Mouse (Mus musculus) Patski (cell line): ENCODE results near the gene Pm20d1. TPM values are rescaled to one million over a fixed set of nuclear protein-coding genes. Genes with fewer than 3 reads are reported as not detected.

Experiments used
- ATAC-seq: fragments of 100-300 bp; one replicate; pipeline ENCODE4 v1.8.0; 2021
- CTCF ChIA-PET: fragments of 350-600 bp; sonication (Branson Sonifier 250); formaldehyde crosslinking; loops from one replicate; lab custom pipeline; 2022; ENCODE audit warnings: inconsistent platforms; lab: Charles Lee
- POLR2A ChIA-PET: fragments of 350-600 bp; sonication (Branson Sonifier 250); formaldehyde crosslinking; loops from one replicate; lab custom pipeline; 2022; ENCODE audit warnings: antibody characterized with exemption, inconsistent platforms; lab: Charles Lee
- DNase-seq: peaks from one replicate; pipeline ENCODE4 v3.0.0-alpha.2; 2011; ENCODE audit warnings: low read depth, low spot score
- H3K27me3 ChIP-seq: fragments of 371-371 bp; one replicate; pipeline ENCODE4 v1.5.1; 2021
- CTCF ChIP-seq: fragments of 100-300 bp; IDR thresholded peaks from one replicate; pipeline ENCODE4 v1.5.1; 2021
- in situ Hi-C: fragments of 300-500 bp; cut with MboI; formaldehyde crosslinking; loops from 3 replicates; pipeline ENCODE4 v1.11.1; 2018; ENCODE audit warnings: low pct_unique_long_range_greater_than_20kb, mixed read lengths
- polyA plus RNA-seq: library from polyadenylated mRNA; unstranded; gene quantifications from one replicate; pipeline ENCODE4 v1.2.3, GENCODE M21; 2021

The Pm20d1 gene
- polyA plus RNA-seq: not detected

DNA sequence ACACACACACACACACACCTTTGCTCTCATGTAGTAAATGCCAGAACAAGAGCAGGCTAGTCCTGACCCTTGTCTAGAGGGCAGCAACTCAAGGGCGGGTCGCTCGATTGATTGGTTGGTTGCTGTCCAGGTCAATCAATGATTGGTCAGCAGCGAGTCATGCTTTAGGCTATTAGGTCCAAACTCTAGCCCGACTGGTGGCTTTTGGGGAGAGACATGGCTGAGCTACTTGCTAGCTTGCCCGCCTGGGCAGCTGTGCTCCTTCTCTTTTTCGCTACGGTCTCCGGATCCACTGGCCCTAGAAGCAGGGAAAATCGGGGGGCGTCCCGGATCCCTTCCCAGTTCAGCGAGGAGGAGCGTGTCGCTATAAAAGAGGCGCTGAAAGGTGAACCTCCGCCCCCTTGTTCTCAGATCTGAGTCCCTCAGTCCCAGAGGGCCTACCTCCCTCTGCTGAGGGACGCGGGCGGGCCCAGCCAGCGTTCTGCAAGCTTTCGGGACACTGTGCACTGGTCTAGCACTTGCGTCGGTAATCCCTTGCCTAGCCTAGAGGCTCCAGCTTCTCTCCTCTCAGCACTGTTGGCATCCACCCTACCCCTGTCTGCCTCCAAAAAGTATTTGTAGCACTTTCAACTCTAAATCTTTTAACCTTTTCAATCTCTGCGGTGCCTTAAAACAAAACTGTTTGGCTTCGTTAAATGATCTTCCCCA lies at the start of gene Pm20d1:
Gene Pm20d1 (plus strand): TSS at position 180 of the 708 bp plus-strand sequence.
- H3K27me3 ChIP-seq: peaks cover 45% of the 10 kb centered on the region
- no peak for ATAC-seq
- ChIA-PET CTCF (no interaction called here), POLR2A (no interaction called here)
- no peak for TF ChIP-seq CTCF
- no peak for DNase-seq
- in situ Hi-C loops: no loop called here

DNA sequence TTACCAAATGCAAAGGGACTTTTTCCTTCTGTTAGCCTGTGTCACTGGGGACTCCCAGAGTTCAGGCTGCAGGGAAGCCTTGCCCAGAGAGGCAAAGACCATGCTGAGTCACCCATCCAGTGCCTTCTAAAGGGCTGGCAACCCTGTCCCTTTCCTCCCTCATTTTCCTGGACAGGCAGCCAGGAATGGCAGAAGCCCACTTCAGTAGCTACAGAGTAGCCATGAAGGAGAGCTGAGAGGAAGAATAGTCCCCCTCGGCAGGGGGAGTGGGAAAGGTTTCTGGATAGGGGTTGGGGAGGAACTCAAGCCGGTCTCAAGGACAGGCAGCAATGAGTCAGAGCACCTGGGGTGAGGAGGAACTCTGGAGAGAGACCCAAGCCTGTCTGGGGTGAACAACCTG lies 49.4 kb upstream of the Pm20d1 start:
- POLR2A ChIA-PET: interaction anchor here (0.7 kb wide), 1 partner anchor 11 kb away, joined by 9 read pairs; no protein-coding TSS in a partner anchor
- no peak for DNase-seq
- ATAC-seq: no peak
- H3K27me3 ChIP-seq: peaks cover 6% of the 10 kb centered on the region
- TF ChIP-seq CTCF: no peak
- CTCF ChIA-PET: interaction anchor here (1.9 kb wide), 1 partner anchor 35 kb away, joined by 5 read pairs; no protein-coding TSS in a partner anchor
- in situ Hi-C loops: loop anchor here (25.0 kb wide), 1 partner anchor 540 kb away; the partner anchor contains the start of gene Klhdc8a

DNA sequence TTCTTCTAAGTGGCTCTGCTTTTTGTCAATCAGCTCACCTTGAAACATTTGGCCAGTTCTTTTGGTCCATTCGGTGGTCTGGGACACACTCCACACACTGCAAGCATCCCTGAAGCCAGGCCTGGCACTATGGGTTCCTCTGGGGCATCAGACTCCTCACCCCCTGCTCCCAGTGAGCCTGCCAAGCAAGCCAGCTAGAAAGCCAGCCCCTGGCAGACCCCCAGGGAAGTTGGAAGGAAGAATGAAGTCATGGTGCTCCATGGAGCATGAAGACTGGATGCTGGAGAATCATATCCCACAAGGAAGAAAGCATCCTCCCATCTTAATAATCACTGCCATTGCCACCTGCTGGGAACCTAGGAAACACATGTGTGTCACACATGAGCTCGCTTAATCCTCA lies 48.5 kb upstream of the Pm20d1 start:
- TF ChIP-seq CTCF: no peak
- ChIA-PET CTCF (interaction anchor here (1.6 kb wide), 1 partner anchor 26 kb away, joined by 3 read pairs; no protein-coding TSS in a partner anchor), POLR2A (interaction anchor here (1.0 kb wide), 1 partner anchor 18 kb away, joined by 3 read pairs; no protein-coding TSS in a partner anchor)
- H3K27me3 ChIP-seq: no peaks in the 10 kb centered on the region
- DNase-seq (no peak), ATAC-seq (peak; percentile 28)
- in situ Hi-C loops: loop anchor here (25.0 kb wide), 1 partner anchor 539 kb away; the partner anchor contains the start of gene Klhdc8a

DNA sequence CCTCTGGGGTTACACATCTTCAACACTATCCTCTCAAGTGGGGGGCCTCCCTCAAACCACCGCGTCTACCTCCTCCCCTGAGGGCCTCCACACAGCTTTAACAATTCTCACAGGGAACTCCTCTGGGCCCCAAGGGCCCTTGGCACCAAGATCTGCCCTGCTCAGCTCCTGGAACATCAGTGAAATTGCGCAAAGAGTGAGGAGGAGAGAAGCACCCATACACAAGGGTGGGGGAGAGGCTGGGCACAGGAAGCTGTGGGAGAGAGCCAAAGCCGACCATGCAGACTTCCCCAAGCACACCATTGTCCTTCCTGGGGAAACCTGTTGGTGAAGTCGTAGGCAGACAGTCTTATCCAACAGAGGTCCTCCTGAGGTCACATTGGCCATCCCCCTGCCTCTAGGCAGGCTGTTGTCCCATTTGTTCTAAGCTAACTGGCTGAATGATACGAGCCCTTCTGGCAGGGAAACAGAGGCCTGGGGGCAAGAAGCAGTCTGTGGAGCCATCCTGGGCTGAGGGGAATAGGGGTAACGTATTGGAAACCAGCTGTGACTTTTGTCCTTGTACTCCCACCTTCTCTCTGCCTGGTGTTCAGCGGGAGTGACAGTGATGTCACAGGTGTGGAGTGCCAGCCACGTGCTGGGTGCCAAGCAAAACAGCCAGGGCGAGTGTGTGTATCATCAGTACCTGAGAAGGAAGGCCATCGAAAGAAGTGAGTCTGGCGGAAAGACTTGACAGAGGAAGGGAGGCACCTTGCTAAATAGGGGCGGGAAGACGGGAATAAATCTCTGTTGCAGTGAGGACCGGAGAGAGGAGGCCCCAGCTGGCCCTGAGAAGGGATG lies 47.3 kb upstream of the Pm20d1 start:
- POLR2A ChIA-PET: interaction anchor here (1.0 kb wide), 1 partner anchor 19 kb away, joined by 3 read pairs; no protein-coding TSS in a partner anchor

DNA sequence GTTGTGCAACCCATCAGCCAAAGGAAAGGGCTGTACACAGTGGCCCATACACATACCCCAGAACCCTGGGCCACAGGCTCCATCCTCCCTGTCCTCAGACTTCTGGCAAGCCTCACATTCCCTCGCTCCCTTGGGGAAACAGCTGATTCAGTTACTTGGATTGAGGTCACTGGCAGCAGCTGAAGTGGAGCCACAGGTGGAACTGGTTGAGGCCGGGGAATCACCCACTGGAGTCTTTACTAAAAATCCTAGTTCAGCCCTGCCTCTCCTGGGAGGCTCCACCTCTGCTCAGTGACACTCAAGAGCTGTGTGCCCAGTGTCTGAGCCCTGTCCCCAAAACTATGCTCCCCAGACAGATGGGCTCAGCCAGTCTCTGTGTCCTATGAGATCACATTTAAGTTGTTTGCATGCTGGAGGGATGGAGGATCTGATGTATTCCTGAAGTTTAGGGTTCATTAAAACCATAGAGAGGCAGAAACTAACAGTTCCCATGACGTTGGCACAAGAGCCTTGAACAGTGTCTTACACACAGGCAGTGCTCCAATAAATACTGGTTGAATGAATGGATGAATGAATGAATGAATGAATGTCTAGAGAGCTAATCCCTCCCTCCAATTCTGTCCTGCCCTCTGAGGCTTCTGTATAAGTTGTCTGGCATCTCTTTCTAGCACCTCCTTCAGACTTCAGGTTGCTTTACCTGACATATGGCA lies 45.8 kb upstream of the Pm20d1 start:
- no peak for TF ChIP-seq CTCF
- DNase-seq (no peak), ATAC-seq (no peak)
- POLR2A ChIA-PET: no interaction called here
- in situ Hi-C loops: no loop called here
- peaks cover 3% of the 10 kb centered on the region for H3K27me3 ChIP-seq
- CTCF ChIA-PET: interaction anchor here (1.4 kb wide), 1 partner anchor 39 kb away, joined by 5 read pairs; no protein-coding TSS in a partner anchor

More for the DNA sequence above, 47.3 kb upstream of the Pm20d1 start:
- DNase-seq (no peak), ATAC-seq (no peak)
- in situ Hi-C loops: loop anchor here (25.0 kb wide), 1 partner anchor 537 kb away; the partner anchor contains the start of gene Klhdc8a
- no peak for TF ChIP-seq CTCF
- no peaks in the 10 kb centered on the region for H3K27me3 ChIP-seq
- CTCF ChIA-PET: interaction anchor here (1.4 to 1.6 kb wide), 2 partner anchors 28 to 38 kb away, joined by 3 to 5 read pairs; no protein-coding TSS in a partner anchor

DNA sequence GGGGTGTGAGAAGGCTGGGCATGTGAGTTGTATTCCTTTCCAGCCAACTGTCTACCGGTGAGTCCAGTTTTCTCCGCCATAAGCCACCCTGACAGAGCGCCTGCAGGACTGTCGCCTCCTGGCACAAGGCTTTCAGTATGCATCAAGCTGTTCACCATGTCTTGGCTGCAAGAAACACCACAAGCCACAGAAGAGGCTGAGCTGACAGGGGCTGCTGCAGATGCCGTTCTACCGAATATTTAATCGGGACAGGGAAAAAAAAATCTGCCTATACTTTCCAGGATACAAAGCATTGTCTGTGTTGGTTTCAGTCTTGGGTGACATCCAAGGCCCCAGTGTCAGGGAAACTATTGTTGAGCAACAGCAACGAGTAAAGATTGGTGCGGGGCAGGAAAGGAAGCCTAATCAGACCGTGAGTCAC lies 45.3 kb upstream of the Pm20d1 start:
- POLR2A ChIA-PET: no interaction called here
- DNase-seq (no peak), ATAC-seq (no peak)
- in situ Hi-C loops: no loop called here
- CTCF ChIA-PET: no interaction called here
- TF ChIP-seq CTCF: no peak
- H3K27me3 ChIP-seq: peaks cover 3% of the 10 kb centered on the region

DNA sequence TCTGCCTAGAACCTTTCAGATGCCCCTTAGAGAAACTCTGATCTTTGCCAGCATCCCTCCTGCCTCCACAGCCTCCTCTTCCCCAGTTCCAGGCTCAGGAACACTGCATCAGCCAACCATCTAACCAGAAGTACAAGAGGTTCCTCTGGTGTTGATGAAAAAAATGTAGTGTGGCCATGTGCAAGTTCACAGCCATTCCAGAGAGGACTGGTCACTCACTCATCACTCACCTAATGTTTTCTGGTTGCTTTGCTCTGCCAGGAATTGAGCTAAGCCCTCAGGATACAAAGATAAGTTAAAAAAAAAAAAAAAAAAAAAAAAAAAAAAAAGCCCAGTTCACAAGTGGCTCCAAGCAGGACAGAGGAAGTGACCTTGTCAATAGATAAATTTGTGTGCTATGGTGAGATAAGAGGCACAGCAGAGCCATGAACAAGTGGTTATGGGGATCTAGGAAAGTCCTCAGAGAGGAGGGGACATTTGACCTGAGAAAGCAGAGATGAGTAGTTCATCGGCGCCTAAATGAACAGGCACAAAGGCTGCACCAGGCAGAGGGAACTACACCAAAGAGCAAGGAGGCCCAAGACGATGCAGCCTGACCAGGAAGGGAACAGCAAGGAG lies 42.9 kb upstream of the Pm20d1 start:
- ChIA-PET CTCF (interaction anchor here (1.2 to 1.9 kb wide), 2 partner anchors 10 to 47 kb away, joined by 3 to 4 read pairs; no protein-coding TSS in a partner anchor), POLR2A (interaction anchor here (0.6 kb wide), 1 partner anchor 28 kb away, joined by 4 read pairs; no protein-coding TSS in a partner anchor)
- DNase-seq (no peak), ATAC-seq (no peak)
- TF ChIP-seq CTCF: no peak
- in situ Hi-C loops: no loop called here
- peaks cover 3% of the 10 kb centered on the region for H3K27me3 ChIP-seq

DNA sequence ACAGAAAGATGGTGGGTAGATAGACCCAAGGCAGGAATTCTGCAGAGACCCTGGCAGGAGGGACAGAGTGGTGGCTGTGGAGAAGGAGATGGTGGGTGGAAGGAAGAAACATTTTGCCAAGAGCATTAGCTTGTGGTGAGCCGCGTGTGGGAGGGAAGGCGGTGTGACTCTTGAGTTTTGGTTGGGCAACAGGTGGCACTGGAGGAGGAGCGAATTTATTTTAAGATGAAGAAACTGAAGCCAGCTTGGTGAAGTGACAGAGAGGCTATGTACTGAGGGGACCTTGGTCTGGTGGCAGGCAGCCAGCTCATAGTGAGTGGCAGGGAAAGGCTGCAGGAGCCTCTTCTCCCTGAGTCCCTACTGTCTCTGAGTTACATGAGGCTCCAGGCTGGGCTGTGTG lies 42.3 kb upstream of the Pm20d1 start:
- in situ Hi-C loops: no loop called here
- DNase-seq: no peak
- ChIA-PET POLR2A (no interaction called here), CTCF (interaction anchor here (1.2 to 1.9 kb wide), 2 partner anchors 9 to 47 kb away, joined by 3 to 4 read pairs; no protein-coding TSS in a partner anchor)
- no peak for ATAC-seq
- H3K27me3 ChIP-seq: peaks cover 3% of the 10 kb centered on the region
- no peak for TF ChIP-seq CTCF

DNA sequence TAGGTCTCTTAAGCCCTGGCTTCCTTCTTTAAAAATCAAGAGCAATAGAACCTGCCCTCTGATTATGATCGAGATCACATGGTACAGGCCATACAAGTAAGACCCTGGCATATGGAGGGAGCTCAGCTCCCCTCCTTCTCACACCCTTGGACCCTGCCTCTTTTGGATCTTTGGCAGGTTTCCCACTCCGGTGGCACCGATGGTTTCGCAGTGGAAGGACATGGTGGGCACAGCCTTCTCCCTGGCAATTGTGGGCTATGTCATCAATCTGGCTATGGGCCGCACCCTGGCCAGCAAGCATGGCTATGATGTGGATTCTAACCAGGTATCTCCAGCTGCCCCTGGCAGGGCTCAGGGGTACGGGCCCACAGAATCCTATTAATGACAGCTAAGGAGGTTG lies 40.0 kb upstream of the Pm20d1 start:
- no peak for TF ChIP-seq CTCF
- DNase-seq (no peak), ATAC-seq (no peak)
- ChIA-PET CTCF (interaction anchor here (1.1 to 3.8 kb wide), 3 partner anchors 18 to 45 kb away, joined by 3 to 13 read pairs (median 3); no protein-coding TSS in a partner anchor), POLR2A (no interaction called here)
- in situ Hi-C loops: no loop called here
- H3K27me3 ChIP-seq: peaks cover 3% of the 10 kb centered on the region
